Mouse (Mus musculus): ENCODE measurements around the gene Snx29.
"Not testable (repeated sequence)": the region's sequence is repeated elsewhere in the genome, so short reads cannot be mapped to it uniquely, and the experiment has no call there.

Snx29 gene

DNA sequence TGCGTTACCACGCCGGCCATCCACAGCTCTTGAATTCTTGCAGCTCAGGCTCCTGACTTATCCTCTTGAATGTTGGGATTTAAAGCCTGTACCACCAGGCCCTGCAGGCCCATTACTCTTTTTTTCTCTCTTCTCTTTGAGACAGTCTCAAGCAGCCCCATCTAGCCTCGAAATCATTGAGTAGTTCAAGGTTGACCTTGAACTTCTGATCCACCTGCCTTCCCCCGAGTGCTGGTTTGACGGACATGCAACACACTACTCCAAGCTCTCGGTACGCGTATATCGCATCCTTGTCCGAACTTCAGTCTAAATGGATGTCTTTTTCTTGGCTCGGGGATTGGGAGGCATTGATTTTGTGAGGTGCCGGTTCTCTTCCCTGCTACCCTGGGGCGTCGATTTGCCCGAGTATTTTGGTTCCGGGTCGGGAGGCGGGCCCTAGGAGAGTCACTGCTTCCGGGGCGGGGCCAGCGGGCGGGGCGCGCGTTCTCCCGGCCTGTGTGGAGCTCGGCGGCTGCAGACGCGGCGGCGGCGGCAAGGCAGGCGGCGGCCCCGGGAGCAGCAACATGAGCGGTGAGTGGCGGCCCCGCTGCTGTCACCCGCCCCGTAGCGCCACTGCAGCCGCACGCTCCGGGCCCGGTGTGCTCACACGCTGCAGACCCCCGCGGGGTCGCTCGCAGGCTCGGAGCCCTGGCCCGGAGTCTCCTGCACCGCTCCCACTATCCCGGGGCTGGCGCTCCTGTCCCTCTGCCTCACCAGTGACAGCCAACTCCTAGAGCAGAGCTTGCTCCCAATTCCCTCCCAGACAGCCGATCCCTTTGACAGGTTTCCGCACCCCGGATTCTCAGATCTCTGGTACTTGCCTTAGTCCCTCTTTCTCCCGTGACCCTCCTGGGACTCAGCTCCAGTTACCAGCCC, at the start of gene Snx29:
Gene Snx29, plus strand, starts transcription at position 500 of the 915 bp plus-strand sequence.
- peak; percentile 99 for DNase-seq

DNA sequence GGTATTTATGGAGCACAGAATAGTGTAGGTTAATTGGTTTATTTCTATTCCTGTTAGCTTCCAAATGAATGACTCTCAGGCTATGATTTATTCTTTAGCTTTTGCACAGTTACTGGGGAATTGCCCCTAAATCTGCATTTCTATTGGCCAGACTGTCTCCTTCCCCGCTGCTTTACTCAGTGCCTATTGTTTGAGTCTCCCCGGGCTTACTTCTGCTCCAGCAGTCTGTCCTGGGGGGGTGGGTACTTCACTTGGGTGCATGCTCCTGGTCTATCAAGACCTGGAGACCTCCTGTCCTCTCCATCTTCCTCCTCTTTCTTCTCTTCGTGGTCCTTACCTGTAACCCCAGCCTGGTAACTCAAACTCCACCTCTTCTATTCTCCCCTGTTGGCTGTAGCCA, 45.8 kb upstream of the Snx29 start:
- DNase-seq: no peak

DNA sequence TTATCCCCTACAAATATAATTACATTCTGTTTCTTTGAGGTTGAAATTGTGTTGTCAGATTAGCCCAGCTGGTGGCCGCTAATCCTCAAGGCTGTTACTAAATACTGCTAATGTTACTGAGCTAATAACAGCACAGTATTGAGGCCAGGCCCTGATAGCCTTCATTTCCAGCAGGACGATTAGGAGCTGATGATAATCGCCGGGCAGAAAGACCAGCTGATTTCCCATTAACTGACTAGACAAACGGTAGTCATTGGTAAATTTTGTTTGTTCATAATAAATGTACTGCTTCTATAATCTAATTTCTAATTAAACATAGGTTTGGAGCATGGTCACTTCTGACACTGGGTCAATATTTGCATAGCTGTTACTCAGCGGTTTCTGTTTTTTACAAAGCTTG, 43.9 kb upstream of the Snx29 start:
- DNase-seq: no peak

DNA sequence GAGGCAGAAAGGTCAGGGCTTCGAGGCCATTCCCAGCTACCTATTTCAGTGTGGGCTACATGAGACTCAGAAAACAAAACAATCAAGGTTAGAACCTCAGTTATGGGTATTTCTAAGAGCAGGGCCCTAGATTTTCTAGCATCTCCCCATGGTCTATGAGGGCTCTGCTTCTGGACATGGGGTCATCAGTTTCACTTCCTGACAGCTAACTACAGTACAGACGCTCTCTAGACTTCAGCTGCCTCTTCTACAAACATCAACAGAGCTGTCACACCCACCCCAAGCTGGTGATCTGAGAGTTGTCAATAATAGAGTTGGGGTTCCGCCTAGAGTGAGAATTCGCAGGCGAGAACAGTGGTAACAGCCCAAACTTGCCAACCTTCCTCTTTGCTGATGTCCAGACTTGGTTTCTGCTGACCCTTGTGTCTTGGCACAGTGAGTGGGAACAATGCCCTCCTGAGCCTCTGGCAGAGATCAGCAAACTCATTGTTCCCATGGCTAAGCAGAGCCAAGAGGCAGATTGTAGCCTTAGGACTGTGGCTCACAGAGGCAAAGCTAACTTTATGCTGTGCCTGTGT, 40.0 kb upstream of the Snx29 start:
- DNase-seq: no peak

DNA sequence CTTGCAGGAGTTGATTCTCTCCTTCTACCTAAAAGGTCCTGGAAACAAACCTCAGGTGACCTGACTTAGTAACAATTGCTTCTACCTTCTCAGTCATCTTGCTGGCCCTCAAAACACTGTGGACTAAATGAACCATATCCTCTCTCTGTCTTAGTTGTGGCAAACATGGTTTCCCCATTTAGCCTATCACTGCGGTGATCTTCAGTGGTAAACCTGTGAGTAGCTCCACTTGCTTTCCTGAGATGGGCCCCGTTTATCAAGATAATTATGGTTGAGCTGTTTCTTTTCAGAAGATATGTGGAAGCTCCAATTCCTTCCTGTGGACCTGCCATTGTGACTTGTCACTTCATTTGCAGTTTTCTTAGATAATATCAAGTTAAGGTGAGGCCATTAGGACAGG, 37.8 kb upstream of the Snx29 start:
- DNase-seq: no peak

DNA sequence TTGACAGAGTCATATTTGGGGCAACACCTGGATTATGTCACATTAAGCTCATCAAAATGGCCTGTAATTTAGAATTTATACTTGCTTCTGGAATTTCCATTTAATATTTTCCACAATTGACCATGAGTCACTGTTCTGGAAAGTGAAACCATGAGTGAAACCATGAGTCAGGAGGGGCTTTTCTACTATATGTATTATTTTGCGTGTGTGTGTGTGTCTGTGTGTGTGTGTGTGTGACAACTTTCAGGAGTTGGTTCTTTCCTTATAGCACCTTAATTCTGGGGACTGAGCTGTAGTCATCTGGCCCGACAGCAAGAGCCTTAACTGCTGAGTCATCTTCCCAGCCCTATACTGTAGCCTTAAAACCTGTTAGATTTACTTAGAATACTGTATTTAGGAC, 36.8 kb upstream of the Snx29 start:
- no peak for DNase-seq

DNA sequence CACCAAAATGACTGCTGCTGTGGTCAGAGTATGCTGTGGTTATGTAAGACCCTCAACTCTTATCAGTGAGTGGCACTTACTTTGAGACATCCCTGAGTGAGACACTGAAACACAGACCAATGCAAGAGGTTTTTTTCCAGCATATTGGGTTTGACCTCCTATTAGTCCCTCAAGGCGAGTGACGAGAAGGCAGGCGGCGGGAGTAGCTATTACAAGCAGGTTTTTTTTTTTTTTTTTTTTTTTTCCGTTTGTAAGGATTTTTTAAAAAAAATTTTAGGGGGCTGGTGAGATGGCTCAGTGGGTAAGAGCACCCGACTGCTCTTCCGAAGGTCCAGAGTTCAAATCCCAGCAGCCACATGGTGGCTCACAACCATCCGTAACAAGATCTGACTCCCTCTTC, 33.8 kb upstream of the Snx29 start:
- not testable (repeated sequence) for DNase-seq

DNA sequence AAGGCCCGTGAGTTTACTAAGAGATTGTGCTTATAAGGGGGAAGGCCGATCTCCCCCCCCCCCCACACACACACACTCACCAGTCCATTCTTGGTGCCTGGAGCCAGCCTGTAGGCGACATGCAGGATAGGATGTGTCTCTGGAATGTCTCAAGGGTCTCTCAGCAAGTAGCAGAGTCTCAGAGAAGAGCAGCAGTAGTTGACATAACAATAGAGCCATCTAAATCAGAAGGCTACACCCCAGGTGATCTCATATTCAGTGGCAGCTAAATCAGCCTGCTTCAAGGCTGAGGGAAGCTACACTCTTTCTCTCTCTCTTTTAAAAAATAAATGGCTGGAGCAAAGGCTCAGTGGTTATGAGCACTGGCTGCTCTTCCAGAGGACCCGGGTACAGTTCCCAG, 27.1 kb upstream of the Snx29 start:
- DNase-seq: not testable (repeated sequence)

DNA sequence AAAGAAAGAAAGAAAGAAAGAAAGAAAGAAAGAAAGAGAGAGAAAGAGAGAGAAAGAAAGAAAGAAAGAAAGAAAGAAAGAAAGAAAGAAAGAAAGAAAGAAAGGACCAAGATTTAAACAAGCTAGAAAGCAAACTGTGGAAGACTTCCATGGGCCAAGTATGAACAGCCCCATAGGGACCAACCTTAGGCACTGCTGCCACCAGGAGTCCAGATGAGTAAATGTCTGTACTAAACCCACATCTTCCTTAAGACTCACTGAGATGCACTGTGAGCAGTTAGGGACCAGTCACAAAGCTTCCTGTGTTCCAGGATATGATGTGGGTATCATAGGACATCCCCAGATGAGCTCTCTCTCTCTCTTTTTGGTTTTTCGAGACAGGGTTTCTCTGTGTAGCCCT, 25.0 kb upstream of the Snx29 start:
- DNase-seq: not testable (repeated sequence)

DNA sequence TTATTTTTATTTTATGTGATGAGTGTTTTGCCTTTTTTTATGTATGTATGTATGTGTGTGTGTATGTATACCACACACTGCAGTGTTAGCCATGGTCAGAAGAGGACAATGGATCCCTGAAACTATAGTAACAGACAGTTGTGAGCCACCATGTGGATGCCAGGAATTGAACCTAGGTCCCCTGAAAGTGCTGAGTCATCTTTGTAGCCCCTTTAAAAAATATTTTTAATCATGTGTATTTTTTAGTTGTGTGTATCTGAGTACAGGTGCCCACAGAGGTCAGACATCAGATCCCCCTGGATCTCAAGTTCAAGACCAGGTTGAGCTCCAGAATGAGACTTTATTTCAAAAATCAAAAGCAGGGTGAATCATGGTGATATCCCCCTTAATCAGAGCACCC, 19.0 kb upstream of the Snx29 start:
- DNase-seq: no peak

DNA sequence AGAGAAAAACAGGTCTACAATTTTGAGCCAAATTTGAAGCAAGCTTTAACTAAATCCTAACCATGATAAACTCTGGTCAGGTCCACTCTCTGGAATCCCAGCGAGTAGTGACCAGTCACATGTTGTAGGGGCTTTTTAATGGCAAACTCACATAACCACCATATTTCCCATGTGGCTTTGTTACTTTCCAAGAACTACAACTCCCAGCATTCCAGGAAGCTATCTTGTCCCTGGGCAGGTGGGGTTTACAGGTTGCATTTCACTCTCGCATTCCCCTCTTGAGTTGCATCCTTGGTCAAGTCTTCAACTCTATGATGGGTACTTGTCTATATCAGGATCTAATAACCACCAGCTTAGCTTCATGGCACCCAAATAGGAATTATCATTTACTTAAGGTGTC, 17.2 kb upstream of the Snx29 start:
- DNase-seq: no peak

DNA sequence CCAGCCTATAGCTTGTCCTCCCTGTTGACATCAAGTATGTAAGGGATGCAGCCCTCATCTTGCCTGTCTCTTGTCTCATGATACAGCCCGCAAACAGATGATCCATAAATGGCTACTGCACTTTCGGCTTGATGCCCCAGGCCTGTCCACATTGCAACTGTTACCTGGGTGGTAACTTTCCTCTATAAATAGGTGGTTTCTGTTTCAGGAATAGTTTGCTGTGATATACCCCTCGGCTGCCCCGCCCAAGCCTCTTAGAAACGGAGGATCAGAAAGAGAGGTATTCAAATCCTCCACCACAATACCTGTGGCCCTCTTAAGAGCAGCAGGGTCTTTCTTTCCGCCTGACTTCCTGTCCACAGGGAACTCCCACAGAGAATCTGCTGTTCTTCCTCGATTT, 9.2 kb upstream of the Snx29 start, which contains the start of gene Tnfrsf17:
Gene Tnfrsf17, plus strand, starts transcription at position 301 of the 400 bp plus-strand sequence.
- no peak for DNase-seq

DNA sequence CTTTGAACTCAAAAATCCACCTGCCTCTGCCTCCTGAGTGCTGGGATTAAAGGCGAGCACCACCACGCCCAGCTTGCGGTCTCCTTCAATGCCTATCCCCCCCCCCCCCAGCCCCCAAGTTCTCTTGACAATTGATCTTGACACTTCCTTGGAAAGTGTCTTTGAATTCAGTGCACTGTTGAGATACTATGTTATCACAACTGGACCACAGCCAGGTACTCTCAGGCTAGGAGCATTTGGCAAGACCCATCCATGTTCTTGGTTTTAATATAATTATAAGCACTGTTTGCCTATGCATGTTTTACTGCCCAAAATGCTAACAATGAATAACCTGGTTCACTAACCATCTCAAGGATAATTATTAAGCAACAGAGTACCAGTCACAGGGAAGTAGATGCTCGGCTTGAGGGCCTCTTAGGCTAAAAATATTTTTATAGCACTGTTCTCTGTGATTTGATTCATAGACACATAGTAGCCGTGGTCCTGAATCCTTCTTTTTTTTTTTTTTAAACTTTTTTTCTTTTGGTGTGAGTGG, 6.9 kb upstream of the Snx29 start:
- no peak for DNase-seq

DNA sequence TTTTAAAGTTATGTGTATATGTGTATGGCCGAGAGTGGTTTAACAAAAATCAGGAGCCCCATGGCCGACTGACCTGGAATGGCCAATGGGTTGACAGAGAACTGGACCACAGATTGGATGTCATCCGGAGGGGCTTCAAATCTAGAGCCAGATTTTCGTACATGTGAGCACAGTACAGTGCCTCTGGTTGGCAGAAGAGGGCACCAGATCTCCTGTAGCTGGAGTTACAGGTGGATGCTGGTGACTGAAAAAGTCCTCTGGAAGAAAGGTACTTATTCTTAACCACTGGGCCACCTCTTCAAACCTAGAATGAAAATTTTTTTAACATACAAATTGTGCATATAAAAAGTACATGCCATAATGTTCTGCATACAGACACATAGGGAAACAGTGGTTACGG, 6.0 kb upstream of the Snx29 start:
- no peak for DNase-seq

DNA sequence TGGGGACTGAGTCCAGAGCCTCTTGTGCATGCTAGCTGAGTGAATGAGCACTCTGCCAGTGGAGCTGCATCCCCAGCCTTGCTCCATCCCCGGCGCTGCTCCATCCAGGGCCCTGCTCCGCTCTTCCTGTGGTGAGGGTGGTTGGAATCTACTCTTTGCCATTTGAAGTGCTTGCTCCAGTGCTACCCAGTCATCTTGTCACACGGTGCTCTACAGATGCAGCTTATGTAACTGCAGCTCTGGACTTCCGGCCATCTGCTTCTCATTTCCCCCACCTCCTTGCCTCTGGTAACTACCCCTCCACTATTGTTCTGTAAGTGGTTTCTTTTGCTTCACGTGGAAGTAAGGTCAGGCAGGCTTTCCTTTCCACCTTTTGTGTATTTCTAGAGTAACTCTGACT, 5.4 kb upstream of the Snx29 start:
- no peak for DNase-seq

DNA sequence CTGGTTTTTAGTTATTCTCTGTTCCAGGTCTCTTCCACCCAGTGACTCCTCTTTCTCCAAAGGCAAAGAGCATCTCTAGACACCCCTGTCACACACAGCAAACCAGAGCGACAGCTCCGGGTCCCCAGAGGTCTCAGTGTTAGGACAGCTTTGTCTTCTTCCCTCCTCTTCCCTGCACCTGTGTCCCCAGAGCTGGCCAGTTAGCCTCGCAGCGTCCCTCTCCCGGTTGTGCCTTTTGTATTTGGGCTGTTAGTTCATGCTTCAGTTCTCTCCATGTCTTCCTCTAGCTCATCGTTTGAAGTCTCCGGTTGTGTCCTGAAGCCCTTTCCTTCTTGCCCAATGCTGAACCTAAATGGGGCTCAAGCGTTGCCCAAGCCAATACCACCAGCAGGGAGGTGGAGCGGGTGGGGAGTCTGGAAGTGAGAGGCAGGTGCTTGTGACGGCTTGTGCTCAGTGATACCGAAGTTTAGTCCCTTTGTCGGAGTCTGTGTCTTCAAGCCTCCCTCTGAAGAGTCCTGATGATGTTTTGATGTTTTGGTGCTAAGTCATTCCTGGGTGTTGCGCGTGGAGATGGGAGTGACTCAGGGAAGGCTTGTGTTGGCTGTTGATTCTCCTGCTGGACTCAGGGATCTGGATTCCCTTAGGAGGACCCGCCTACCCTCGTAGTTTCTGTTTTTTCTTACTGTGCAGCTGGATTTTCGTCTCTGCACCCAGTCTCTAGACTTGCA, 780 bp downstream of the Snx29 start:
- peak; percentile 17 for DNase-seq

DNA sequence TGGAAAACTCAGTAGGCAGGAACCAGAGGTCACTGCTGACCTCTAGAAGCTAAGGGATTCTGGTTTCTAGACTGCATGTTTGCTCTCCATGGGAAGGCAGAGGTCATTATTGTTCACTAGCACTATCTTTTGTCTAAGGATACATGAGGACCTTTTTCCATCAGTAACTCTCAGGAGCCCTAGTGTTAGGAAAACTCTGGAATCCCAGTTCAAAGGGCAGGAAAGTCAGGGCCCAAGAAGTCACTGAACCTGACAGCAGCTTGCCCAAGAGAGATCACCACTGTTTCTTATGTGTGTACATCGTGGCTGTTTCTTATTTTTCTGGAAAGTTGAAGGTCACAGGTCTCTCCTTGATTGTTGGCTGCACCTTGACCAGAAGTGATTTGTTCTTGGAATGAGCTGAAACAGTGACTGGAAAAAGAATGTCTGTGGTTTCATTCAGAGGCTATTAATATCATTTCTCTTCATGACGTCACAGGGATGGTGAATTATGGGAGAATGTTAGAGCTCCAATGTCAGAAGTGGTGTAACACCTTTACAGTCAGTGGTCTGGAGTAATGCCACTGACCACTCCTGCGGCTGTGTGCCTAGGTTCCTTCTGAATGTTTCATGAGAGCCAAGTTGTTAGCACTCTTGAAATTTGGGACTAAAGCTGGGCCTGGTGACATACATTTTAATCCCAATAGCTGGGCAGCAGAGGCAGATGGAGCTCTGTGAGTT, 7.5 kb downstream of the Snx29 start:
- DNase-seq: no peak

DNA sequence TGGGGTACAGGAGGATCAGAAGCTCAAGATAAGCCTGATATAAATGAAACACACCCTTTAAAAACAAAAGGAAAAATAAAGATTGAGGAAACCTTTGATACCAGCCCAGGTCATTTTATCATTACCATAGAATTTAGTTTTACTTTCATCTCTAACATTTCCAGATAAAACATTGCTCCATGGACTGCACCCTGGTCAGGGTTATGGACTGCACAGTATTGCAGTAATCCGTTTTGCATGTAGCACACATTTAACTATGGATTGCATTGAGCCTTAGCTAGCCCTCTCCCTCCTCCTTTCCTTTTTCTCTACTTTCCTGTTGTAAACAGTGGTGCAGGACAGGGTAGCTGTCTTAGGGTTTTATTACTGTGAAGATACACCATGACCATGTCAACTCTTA, 8.3 kb downstream of the Snx29 start:
- no peak for DNase-seq

DNA sequence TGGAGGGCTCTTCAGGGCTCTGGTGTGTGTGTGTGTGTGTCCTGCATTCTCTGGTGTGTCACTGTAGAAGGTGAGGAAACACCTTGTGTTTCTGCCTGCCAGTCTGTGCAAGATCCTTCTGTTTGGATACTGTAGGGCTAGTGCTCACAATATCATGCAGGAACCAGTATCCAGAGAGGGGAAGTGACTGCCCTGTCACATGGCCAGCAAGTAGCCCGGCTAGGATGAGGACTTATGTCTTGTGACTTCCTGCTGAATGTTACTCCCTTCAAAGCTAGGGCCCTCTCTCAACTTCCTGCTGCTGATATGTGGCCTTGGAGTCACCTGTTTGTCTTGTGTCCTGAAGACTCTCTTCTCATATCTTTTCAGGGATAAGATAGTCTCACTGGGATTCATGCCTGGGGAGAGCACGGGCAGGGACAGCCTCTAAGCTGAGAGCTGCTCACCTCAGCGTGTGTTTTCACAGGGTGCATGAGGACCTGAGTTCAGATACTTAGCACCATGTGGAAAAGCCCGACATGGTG, 20.6 kb downstream of the Snx29 start:
- DNase-seq: no peak

DNA sequence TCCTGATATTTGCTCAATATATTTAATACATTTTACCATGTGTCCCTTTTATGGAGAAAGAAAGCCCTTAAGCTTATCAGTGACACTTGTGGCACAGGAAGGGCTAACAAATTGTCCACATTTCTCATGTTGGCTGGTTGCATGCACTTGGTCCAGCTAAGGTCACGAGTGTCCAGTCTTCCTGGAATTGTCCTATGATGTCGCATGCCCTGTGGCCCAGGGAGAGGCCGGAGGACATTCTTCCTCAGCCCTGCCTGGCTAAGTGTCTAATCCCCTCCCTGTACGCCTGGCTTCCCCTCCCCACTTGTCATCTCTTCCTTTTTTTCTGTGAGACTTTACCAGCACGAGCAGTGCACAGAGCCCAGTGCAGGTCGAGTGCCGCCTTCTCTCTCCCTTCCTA, 29.2 kb downstream of the Snx29 start:
- DNase-seq: no peak

DNA sequence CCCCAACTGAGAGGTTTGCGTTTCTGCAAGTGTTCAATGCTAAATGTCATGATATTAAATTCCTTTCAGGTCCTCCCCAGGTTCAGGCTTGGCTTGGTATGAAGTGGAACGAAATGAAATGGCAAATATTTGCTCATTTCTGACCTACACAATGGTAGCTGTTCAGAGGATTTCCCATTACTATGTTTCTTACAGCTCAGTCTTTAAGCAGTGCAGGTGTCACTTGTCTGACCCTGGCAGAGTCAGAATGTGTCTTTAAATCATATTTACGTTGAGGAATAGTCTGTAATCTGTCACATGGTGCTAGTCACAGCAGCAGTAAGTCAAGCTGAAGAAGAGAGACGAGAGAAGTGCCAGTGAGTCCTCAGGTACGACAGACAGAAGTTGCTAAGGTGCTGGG, 36.5 kb downstream of the Snx29 start:
- DNase-seq: no peak

DNA sequence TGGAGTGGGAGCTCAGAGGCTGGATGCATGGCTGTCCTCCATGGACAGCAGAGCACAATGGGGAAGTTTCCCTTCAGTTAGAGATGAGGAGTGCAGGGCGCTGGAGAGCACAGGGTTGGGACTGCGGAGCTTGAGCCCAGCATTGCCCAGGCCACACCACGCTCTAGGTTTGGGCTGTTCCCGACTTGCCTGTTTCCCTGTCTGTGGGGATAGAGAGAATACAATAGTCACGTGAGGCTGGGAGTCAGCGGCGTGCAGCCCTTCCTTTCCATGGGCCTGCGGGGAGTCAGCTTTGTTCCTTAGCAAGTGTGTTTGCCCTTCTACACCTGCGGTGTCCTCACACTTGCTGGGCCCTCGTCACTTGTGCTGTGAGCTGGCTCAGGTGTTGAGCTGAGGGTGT, 37.2 kb downstream of the Snx29 start:
- DNase-seq: no peak

DNA sequence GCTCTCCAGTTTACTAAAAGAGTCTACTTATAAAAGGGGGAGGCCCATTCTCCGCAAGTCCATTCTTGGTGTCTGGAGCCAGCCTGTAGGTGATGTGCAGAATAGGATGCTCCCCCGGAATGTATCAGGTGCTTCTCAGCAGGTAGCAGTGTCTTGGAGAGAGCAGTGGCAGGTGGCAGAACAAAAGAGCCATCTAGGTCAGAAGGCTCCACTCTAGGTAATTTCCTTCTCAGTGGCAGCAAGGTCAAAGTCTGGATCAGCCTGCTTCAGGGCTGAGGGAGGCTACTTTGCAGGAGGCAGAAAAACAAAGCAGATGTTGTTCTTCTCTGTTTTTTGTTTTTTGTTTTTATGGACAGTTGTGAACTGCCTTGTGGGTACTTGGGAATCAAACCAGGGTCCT, 37.9 kb downstream of the Snx29 start:
- DNase-seq: not testable (repeated sequence)
